Mouse (Mus musculus) c-Kit-positive CD71-negative TER-119-negative erythroid progenitor cells, embryonic 14.5 days (primary cell): ENCODE data around the gene Aox2.

Source experiments
- DNase-seq: peaks from one replicate; pipeline ENCODE4 v3.0.0-alpha.2; 2013; ENCODE audit warnings: low read depth

The Aox2 gene

GRCm38 (mm10) chr1:58278026-58278425, at the start of gene Aox2:
TSS of gene Aox2 (plus strand) at chr1:58278326.
- DNase-seq, result no peak

DNA sequence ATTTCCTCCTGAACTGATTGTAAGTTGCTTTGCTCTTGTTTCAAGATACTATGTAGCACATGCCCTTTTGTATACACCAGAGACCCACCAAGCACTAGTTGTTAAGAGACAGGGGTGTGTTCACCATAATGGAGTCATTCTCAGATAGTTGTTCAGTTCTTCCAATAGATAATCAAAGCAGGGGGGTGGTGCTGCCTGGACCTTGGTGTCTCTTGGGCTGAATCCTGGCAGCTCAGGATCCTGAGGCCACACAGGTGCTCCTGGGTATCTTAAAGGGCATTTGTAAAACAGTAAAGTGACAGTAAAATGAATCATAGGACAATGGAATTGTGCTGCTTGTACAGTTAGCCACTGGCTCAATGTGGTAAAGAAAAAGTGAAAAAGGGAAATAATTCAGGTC, 49.2 kb upstream of the Aox2 start:
- no peak for DNase-seq

DNA sequence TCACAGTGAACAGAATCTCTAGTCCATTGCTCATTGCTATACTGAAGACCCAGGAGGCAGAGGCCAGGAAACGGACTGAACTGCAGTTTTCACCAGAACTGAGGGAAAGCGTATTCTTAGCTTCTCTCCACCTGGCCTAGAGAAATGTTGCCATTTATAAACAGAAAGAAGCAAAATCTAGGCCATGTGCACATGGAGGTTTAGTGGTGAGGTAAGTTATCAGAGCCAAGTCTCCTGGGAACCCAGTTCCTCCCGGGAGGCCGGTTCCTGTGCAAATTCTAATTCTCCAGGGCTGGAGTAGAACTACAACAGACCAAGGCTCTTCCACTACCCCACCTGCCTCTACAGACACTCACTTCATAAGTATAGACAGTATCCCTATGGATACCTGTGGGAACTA, 48.4 kb upstream of the Aox2 start:
- DNase-seq, result no peak

- DNase-seq, result no peak
Measured at GRCm38 (mm10) chr1:58230542-58230941, 47.6 kb upstream of the Aox2 start.

GRCm38 (mm10) chr1:58235405-58235804, 42.7 kb upstream of the Aox2 start:
- no peak for DNase-seq

DNA sequence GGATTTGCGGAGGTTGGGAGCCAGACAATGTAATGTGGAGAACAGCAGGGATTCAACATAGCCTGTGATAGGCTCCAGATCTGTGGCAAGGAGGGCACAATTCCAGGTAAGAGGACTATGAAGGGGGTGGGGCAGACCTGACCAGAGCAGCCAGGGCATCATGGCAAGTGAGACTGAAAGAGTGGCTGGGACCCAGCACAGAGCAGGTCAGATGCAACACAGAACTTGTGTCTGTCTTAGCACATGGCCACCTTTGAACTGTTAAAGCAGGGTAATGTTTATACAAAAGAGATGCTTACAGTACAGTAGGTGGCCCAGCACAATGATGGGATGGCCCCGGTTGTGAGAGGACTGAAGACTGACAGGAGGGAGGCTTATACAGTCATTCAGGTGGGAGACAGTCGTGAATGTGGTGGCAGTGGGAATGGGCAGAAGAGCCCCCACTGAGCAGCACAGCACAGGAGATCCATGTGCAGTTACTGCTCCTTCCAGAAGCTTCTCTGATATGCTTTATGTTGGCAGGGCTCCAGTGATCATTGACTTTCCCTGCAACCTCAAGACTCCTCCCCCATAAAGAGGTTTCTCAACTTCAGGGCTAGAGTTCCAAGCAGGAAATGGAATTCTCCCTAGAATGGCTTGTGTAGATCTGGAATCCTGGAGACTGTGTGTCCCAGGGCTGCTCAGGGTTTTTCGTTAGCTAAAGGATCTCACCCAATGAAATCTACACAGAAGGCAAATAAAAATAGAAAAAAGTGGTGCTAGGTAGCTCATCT, 40.4 kb upstream of the Aox2 start:
- DNase-seq, result no peak

GRCm38 (mm10) chr1:58238440-58238839, 39.7 kb upstream of the Aox2 start:
- no peak for DNase-seq

GRCm38 (mm10) chr1:58238961-58239360, 39.2 kb upstream of the Aox2 start:
- no peak for DNase-seq

- no peak for DNase-seq
Measured at GRCm38 (mm10) chr1:58240347-58240746, 37.8 kb upstream of the Aox2 start.

DNA sequence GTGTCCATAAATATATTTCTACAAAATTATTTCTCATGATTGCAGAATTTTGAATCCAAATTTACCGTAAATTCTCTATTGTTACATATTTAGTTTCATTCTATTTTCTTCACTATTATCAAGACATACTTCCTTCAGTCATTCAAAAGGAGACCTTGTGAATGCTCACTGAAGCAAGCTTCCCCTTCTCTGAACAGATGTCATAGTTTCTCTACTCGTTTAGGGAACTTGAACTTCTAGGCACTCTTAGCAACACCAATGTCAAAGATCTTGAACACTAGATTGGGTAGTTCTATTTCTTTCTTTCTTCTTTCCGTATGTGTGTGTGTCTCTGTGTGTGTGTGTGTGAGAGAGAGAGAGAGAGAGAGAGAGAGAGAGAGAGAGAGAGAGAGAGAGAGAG, 33.6 kb upstream of the Aox2 start:
- DNase-seq, result no peak

DNA sequence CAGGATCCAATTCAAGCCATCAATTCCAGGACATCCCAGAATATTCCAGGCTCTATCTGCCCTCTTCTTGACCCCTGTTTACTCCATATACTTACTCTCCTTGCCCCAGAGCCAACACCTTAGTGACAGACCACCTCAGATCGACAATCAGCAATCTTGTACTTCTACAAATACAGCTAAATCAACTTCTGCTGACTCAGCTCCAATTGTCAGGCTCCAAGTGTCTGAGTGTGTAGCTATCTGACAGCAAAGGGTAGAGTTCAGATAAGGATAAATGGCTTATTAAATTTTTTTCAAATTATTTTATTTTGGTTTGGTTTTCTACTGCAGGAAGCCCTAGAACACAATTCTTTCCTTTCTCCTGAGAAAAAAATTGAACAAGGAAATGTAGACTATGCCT, 29.6 kb upstream of the Aox2 start:
- DNase-seq, result no peak

DNA sequence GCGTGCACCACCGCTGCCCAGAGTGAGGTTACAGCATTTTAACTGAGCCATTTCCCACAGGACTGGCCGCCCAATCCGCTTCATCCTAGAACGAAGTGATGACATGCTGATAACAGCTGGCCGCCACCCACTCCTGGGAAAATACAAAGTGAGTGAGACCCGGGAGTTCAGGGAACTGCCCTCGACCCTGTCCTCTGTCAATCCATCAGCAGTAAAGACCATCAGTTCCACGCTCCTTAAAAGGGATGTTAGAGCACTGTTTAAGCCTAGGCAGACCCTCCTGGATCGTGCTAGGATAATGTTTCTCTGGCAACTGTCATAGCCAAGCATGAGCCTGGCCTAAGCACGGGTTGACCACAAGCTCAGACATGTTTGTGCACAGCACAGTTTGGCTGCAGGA, 24.7 kb upstream of the Aox2 start:
- no peak for DNase-seq

- DNase-seq, result no peak
Measured at GRCm38 (mm10) chr1:58257195-58257991, 20.7 kb upstream of the Aox2 start.

- no peak for DNase-seq
Measured at GRCm38 (mm10) chr1:58260311-58260710, 17.8 kb upstream of the Aox2 start.

DNA sequence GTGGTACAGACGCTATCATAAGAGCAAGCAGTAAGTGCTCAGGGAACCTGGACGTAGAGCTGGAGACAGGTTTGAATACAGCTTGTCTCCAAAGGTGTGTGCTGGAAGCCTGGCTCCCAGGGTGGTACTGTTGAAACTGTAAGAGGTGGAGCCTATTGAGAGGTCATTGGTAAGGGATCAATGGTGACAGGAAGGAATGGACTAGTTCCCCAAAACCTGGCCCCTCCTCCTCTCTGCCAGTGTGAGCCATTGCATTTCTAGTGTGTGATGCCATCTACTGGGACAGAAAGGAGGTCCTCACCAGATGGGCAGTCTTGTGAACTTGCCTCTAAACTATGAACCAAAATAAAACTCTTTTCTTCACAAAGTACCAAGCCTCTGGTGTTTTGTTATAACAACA, 9.9 kb upstream of the Aox2 start:
- no peak for DNase-seq

DNA sequence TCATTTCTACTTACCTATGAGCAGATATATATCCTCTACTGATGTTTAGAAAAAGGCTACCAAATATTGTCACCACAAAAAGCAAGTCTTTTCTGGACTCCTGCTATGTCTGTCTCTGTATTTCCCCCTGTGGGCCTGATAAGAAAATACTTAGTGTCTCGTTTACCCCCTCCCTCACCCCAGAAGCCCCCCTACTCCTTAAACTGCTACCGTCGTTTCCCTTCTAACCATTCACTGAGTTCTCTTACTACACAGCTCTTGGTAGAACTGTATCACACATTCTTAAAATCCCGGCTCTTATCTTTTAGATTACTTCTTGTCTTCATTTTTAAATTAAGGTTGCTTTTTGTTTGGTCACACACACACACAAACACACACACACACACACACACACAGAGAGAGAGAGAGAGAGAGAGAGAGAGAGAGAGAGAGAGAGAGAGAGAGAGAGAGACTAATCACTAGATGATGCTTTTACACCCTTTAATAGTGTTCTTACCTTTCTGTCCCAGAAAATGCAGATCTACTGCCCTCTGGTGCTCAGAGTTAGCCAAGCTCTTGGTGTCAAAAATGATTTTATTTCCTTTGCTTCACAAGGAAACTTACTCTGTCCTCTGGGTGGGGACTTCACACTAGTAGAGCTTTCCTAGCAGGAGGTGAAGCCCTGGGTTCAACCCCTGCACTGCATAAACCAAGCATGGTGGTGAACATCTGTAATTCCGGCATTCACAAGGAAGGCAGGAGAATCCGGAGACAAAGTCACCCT, 7.1 kb upstream of the Aox2 start:
- DNase-seq, result peak; percentile 33

DNA sequence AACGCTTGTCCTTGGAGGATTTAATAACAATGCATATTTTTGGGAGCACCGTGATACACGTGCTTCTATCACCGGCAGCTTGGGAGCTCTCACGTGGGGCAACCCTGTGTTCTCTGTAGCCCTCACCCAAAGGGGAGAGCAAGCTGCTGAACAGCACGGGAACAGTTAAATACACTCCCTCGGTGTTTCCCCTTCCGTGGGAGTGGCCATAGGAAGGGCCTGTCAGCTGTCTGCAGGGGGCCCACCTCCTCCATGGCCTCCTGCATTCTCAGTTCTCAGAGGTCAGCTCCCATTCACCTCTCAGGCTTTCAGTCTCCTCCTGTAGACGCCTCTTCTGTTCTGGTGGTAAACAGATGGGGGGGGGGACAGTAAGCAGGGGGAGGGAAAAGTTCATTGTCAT, 2.2 kb upstream of the Aox2 start:
- no peak for DNase-seq

- no peak for DNase-seq
Measured at GRCm38 (mm10) chr1:58278513-58278912, 387 bp downstream of the Aox2 start.

DNA sequence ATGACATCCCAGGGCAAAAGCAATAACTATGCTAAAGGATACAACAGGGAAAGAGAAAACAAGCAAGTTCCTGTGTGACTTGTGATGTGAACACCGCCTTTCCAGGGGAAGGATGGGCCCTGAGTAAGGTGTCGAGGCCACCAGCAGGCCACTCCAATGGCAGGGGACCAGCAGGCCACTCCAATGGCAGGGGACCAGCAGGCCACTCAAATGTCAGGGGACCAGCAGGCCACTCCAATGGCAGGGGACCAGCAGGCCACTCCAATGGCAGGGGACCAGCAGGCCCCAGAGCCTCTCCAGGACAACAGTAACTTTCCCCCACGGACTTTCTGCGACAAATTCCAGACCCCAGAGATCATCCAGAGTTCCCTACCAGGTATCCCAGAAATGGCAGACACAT, 2.3 kb downstream of the Aox2 start:
- no peak for DNase-seq

GRCm38 (mm10) chr1:58280939-58281624, 3.0 kb downstream of the Aox2 start:
- DNase-seq, result no peak

DNA sequence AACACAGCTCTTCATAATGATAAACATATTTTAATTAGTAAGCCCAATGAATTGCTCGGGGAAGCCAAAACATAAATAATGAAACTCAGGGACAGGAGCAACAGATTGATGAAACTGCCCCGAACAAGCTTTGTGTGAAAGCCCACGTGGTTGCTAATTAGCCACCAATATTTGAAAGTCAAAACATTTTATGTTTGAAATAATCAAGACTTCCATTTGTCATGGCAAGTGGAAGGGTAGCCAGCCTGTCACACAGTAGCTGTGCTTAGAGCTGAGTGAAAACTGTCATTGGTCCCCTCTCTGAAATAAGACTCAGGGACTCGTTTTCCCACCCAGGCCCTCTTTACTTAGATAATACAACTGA, 3.5 kb downstream of the Aox2 start:
- no peak for DNase-seq

GRCm38 (mm10) chr1:58284505-58284904, 6.4 kb downstream of the Aox2 start:
- no peak for DNase-seq
